Mouse (Mus musculus) embryonic fibroblast, embryonic 13.5 days (primary cell): ENCODE measurements around the gene Gtpbp8.

Experiments used
- CTCF ChIP-seq: IDR thresholded peaks from 2 replicates; pipeline ENCODE4 v1.5.1; 2011; ENCODE audit warnings: mild to moderate bottlenecking, control low read depth, low read length, moderate library complexity, borderline replicate concordance; ENCODE audit not compliant: insufficient read depth
- POLR2A ChIP-seq: IDR thresholded peaks from 2 replicates; pipeline ENCODE4 v1.6.1; 2011; ENCODE audit warnings: low read depth, mild to moderate bottlenecking, control low read depth, low read length, moderate library complexity

DNA sequence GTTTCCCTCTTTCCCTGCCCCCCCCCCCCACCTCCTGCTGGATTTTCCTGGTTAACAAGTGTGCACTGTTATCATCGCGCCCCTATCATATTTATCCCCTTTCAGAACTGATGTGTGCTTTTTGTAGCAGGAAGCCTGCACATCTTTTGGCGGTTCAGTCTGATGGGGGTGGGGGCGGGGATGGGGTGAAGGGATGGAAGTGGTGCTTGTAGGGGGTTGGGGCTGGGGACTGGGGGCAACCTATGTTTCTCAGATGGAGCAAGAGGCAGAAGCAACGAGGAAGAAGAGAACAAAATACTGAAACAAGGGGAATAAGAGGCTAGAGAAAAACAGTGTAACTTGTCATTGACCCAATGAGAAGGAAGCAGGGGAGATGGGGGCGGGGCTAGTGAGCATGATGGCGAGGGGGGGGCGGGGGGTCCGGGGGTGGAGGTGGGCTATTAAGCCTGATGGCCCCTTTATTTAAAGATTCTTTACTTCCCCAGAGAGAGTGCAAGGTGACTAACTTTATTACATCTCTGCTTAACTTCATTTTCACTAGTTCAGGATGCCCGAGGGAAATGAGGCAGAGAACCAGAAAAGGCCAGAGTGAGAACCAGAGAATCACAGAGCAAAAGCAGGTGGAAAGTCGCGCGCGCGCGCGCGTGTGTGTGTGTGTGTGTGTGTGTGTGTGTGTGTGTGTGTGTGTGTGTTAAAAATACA, 58.3 kb downstream of the Gtpbp8 start:
- TF ChIP-seq CTCF, result no peak
- no peak for TF ChIP-seq POLR2A
